Mouse (Mus musculus) megakaryocyte, embryonic 14.5 days (primary cell): ENCODE measurements around the gene Gm20479. TPM values are rescaled to one million over a fixed set of nuclear protein-coding genes. Genes with fewer than 3 reads are reported as not detected.

ENCODE experiments used
- H3K27me3 ChIP-seq: replicated peaks from 2 replicates; pipeline ENCODE3; 2012; ENCODE audit warnings: inconsistent platforms
- H3K36me3 ChIP-seq: replicated peaks from 2 replicates; pipeline ENCODE3; 2012; ENCODE audit warnings: low read length, inconsistent platforms, mixed read lengths
- H3K4me1 ChIP-seq: 2 replicates; pipeline ENCODE4 v1.6.1; 2012; ENCODE audit warnings: inconsistent platforms
- H3K4me3 ChIP-seq: replicated peaks from 2 replicates; pipeline ENCODE3; 2012; ENCODE audit warnings: moderate library complexity, mild to moderate bottlenecking, inconsistent platforms
- H3K9me3 ChIP-seq: 2 replicates; pipeline ENCODE4 v1.6.1; 2012; ENCODE audit warnings: inconsistent platforms
- FLI1 ChIP-seq: IDR thresholded peaks from 2 replicates; pipeline ENCODE4 v1.6.1; 2012; ENCODE audit warnings: low read length, inconsistent platforms, mixed read lengths
- GATA1 ChIP-seq: IDR thresholded peaks from 3 replicates; pipeline ENCODE4 v1.6.1; 2012; ENCODE audit warnings: mixed read lengths, low read length, inconsistent platforms, borderline replicate concordance
- polyA plus RNA-seq: library from polyadenylated mRNA; stranded (reverse); fragments of >175 nt; gene quantifications from 2 replicates; pipeline ENCODE4 v1.2.3, GENCODE M21; 2012; ENCODE audit warnings: low replicate concordance; ENCODE audit not compliant: insufficient read depth

Gene Gm20479
- polyA plus RNA-seq, 1 experiment = 1.4 TPM

DNA sequence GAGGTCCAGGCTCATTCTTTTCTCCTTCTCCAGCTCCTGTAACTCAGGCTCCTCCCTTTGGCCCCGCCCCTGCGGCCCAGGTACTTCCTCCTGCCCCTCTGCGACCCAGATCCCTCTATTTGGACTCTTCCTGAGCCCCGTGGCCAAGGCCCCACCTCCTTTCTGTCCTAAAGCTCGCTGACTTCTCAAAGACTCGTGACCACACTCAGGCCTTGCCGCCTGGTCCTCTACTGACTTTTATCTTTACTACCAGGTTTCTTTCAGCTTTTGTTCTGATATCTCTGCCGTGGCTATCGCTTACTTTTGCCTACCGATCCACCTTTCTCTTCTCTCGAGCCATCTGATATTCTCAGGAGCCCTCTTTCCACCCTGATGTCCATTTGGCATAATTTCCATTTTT, 10.8 kb upstream of the Gm20479 start:
- Histone ChIP-seq H3K9me3 (peaks cover 20% of the 10 kb centered on the region), H3K36me3 (no peaks in the 10 kb centered on the region), H3K4me3 (no peak overlapping the region), H3K4me1 (peaks cover 36% of the 10 kb centered on the region), H3K27me3 (peaks cover 89% of the 10 kb centered on the region)
- no peak for TF ChIP-seq GATA1
- TF ChIP-seq FLI1 = no peak

DNA sequence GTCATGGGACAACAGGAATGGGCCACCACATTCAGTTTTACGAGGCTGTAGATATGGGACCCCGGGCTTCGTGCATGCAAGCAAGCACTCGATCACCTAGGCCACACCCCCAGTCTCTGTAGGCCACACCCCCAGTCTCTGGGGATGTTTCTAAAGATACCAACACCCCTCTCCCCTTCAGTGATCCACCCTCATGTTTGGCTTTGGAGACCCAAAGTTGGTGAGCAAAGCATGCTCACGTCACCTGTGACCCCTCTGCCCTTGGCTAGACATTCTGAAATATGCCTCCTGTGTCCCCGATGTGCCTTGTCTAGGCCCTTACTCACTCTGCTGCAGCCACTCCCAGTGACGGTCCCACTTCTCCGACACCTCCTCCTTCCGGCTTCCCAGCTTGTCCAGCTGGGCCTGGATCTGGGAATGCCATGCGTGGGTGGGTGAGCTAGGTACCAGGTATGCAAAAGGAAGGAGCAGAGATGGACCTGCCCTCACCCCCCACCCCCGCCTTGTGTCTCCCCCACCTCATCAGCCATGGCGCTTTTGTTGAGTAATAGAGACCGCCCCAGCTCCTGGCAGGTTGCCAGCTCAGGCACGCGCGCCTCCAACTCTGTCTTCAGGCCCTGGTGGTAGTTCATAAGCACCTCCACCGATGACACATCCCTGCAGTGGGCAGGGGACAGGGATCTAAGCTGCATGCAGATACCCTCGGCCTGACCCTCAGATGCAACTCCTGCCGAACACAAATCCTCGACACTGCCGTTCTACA, 9.0 kb upstream of the Gm20479 start:
- H3K4me3 ChIP-seq = no peak overlapping the region
- peaks cover 38% of the 10 kb centered on the region for H3K4me1 ChIP-seq
- peaks cover 75% of the 10 kb centered on the region for H3K27me3 ChIP-seq

GRCm38 (mm10) chr7:27364379-27364778, 7.2 kb upstream of the Gm20479 start:
- H3K4me3 ChIP-seq = peak overlapping the region; percentile 72
- peaks cover 60% of the 10 kb centered on the region for H3K27me3 ChIP-seq
- TF ChIP-seq FLI1 (no peak), GATA1 (no peak)
- no peaks in the 10 kb centered on the region for H3K36me3 ChIP-seq
- H3K4me1 ChIP-seq = peaks cover 51% of the 10 kb centered on the region
- H3K9me3 ChIP-seq = peaks cover 5% of the 10 kb centered on the region

More for the DNA sequence above, 9.0 kb upstream of the Gm20479 start:
- TF ChIP-seq FLI1 = no peak
- TF ChIP-seq GATA1 = no peak
- Histone ChIP-seq H3K9me3 (peaks cover 19% of the 10 kb centered on the region), H3K36me3 (no peaks in the 10 kb centered on the region)

GRCm38 (mm10) chr7:27361283-27361946, 4.2 kb upstream of the Gm20479 start:
- peaks cover 3% of the 10 kb centered on the region; the same call in 1 of the 2 replicates for H3K9me3 ChIP-seq
- H3K4me1 ChIP-seq = peaks cover 62% of the 10 kb centered on the region
- H3K27me3 ChIP-seq = peaks cover 32% of the 10 kb centered on the region
- no peaks in the 10 kb centered on the region for H3K36me3 ChIP-seq
- H3K4me3 ChIP-seq = peak overlapping the region; percentile 92
- TF ChIP-seq FLI1 (no peak), GATA1 (no peak)

DNA sequence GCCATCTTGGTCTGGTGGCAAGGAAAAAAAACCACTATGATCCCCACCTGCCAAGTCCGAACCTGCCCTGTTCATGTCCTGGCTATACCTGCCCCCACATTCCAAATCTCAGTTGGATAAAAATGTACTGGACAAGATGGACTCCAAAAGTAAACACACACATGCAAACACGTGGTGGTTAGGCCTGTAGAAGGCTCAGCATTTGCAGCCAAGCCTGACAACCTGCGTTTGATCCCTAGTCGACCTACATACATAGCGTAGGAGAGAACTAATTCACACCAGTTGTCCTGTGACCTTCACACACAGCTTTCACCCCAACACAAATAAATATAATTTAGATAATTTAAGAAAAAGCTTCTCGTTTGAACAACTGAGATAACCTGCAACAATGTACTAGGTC, 3.5 kb upstream of the Gm20479 start:
- TF ChIP-seq FLI1 (no peak), GATA1 (no peak)
- H3K27me3 ChIP-seq = peaks cover 26% of the 10 kb centered on the region
- peaks cover 3% of the 10 kb centered on the region; the same call in 1 of the 2 replicates for H3K9me3 ChIP-seq
- peaks cover 62% of the 10 kb centered on the region for H3K4me1 ChIP-seq
- no peaks in the 10 kb centered on the region for H3K36me3 ChIP-seq
- H3K4me3 ChIP-seq = peak overlapping the region; percentile 92

DNA sequence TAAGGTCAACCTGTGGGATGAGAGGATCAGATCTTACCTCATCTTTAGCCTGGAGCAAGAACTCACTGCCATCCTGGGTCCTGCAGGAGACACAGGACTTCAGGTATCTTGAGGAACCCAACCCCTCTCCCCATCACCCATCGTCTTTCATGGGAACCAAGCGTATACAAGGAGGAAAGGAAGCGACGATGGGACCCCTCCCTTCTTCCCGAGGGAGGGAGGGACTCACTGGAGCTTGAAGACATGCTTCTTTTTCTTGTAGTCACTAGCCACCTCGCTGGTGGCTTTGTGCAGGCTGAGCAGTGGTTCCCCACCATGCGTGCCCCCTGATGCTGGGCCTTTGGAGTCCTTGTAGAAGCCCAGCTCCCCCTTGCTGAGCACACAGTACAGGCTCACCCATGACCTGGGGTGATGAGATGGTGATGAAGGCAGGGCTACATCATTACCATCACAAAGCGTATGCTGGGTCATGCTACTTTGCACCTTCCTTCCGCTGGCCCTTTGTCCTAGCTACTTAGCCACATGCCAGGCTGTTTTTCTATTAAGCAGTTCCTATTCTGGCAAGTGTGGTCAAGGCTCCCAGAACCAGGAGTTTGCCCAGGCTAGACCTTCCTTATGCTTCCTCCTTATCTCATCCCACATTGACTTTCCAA, 2.6 kb upstream of the Gm20479 start:
- Histone ChIP-seq H3K36me3 (no peaks in the 10 kb centered on the region), H3K4me3 (peak overlapping the region; percentile 62), H3K4me1 (peaks cover 68% of the 10 kb centered on the region), H3K9me3 (peaks cover 3% of the 10 kb centered on the region; the same call in 1 of the 2 replicates), H3K27me3 (peaks cover 17% of the 10 kb centered on the region)
- TF ChIP-seq GATA1 (no peak), FLI1 (no peak)

- no peak overlapping the region for H3K4me3 ChIP-seq
- H3K27me3 ChIP-seq = peaks cover 11% of the 10 kb centered on the region
- TF ChIP-seq FLI1 (no peak), GATA1 (no peak)
- peaks cover 1% of the 10 kb centered on the region for H3K36me3 ChIP-seq
- peaks cover 3% of the 10 kb centered on the region; the same call in 1 of the 2 replicates for H3K9me3 ChIP-seq
- H3K4me1 ChIP-seq = peaks cover 68% of the 10 kb centered on the region
Measured at GRCm38 (mm10) chr7:27359162-27359561, 1.9 kb upstream of the Gm20479 start.

- H3K4me1 ChIP-seq = peaks cover 63% of the 10 kb centered on the region
Measured at GRCm38 (mm10) chr7:27357595-27357978, 368 bp upstream of the Gm20479 start.

GRCm38 (mm10) chr7:27356248-27356647, 971 bp downstream of the Gm20479 start:
- Histone ChIP-seq H3K27me3 (no peaks in the 10 kb centered on the region), H3K4me1 (peaks cover 55% of the 10 kb centered on the region), H3K4me3 (peak overlapping the region; percentile 98), H3K9me3 (peaks cover 3% of the 10 kb centered on the region; the same call in 1 of the 2 replicates), H3K36me3 (peaks cover 28% of the 10 kb centered on the region)
- TF ChIP-seq FLI1 (no peak), GATA1 (no peak)

More at GRCm38 (mm10) chr7:27357595-27357978, 368 bp upstream of the Gm20479 start:
- TF ChIP-seq FLI1 = no peak
- no peak for TF ChIP-seq GATA1
- Histone ChIP-seq H3K27me3 (peaks cover 4% of the 10 kb centered on the region), H3K9me3 (peaks cover 3% of the 10 kb centered on the region; the same call in 1 of the 2 replicates), H3K36me3 (peaks cover 15% of the 10 kb centered on the region), H3K4me3 (peak overlapping the region; percentile 98)
